Mouse (Mus musculus): Measurements from ENCODE around the gene Tab1. TPM values are rescaled to one million over a fixed set of nuclear protein-coding genes. Genes with fewer than 3 reads are reported as not detected.

Gene Tab1
- polyA plus RNA-seq, 1 experiment from 2014 or later, result 12.6 TPM

DNA sequence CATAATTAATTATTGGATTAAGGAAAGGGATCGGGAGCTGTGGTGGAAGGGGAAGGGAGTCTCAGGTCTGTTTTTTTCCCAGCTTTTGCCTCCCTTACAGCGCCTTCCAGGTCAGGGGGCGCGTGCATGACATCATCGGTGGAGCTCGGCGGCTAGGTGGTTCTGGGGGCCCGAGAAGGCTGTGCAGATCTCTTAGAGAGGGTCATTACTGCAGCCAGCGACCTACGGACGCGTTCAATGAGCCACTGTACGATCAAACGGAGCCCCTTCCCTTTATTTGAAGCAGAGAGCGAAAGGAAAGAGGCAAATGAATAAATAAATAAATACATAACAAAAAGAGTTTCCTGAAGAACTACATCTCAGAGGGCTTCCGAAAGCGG lies 42.2 kb upstream of the Tab1 start:
- ATAC-seq, result no peak
- no peak overlapping the region for H3K27ac ChIP-seq (ENCODE audit: low read depth, low read length)

GRCm38 (mm10) chr15:80091121-80091955 lies 41.6 kb upstream of the Tab1 start, which contains the start of the genes Syngr1 and Rpl3:
Syngr1 (plus strand) TSS chr15:80091334.
Rpl3 (minus strand) TSS chr15:80091868.
- TF ChIP-seq CTCF (IDR thresholded peaks at IDR 0.05; ENCODE audit: low read depth), result peak; percentile 82
- H3K9ac ChIP-seq (ENCODE audit: low read depth, low read length), result peak within 1 kb of the TSS; percentile 56
- peak; percentile 60 for ATAC-seq
- no peaks in the 10 kb centered on the region for H3K36me3 ChIP-seq (ENCODE audit: control insufficient read depth, insufficient read depth)
- 2% methylated on average over 76 of the region's 86 CpGs for WGBS
- H3K9me3 ChIP-seq (ENCODE audit: control insufficient read depth), result no peaks in the 10 kb centered on the region
- peak within 1 kb of the TSS; percentile 96 for H3K4me2 ChIP-seq (replicated peaks; ENCODE audit: low read depth)
- peaks cover 10% of the 10 kb centered on the region for H3K27me3 ChIP-seq (replicated peaks; ENCODE audit: control insufficient read depth, insufficient read depth, low read length)
- H3K27ac ChIP-seq (ENCODE audit: low read depth, low read length), result no peak within 1 kb of the TSS
- no peaks in the 10 kb centered on the region; the same call in 1 of the 2 replicates for H3K4me1 ChIP-seq (replicated peaks; ENCODE audit: control insufficient read depth, insufficient read depth, low read length)
- H3K4me3 ChIP-seq (ENCODE audit: low read depth, low read length), result peak within 1 kb of the TSS; percentile 67

More for the DNA sequence above, 42.2 kb upstream of the Tab1 start:
- H3K4me3 ChIP-seq (ENCODE audit: low read depth, low read length), result peak overlapping the region; percentile 67
- TF ChIP-seq CTCF (IDR thresholded peaks at IDR 0.05; ENCODE audit: low read depth), result no peak
- WGBS, result 2% methylated on average over 17 of the region's 17 CpGs
- H3K36me3 ChIP-seq (ENCODE audit: control insufficient read depth, insufficient read depth), result no peaks in the 10 kb centered on the region
- no peaks in the 10 kb centered on the region for H3K9me3 ChIP-seq (ENCODE audit: control insufficient read depth)
- H3K4me1 ChIP-seq (replicated peaks; ENCODE audit: control insufficient read depth, insufficient read depth, low read length), result no peaks in the 10 kb centered on the region; the same call in 1 of the 2 replicates
- peak overlapping the region; percentile 96 for H3K4me2 ChIP-seq (replicated peaks; ENCODE audit: low read depth)
- H3K27me3 ChIP-seq (replicated peaks; ENCODE audit: control insufficient read depth, insufficient read depth, low read length), result peaks cover 10% of the 10 kb centered on the region
- peak overlapping the region; percentile 56 for H3K9ac ChIP-seq (ENCODE audit: low read depth, low read length)

- no peak for ATAC-seq
- H3K9ac ChIP-seq (ENCODE audit: low read depth, low read length), result no peak overlapping the region
- WGBS, result 41% methylated on average over 7 of the region's 7 CpGs
Measured at GRCm38 (mm10) chr15:80092041-80092441, 40.9 kb upstream of the Tab1 start.

GRCm38 (mm10) chr15:80092599-80092998 lies 40.3 kb upstream of the Tab1 start:
- Histone ChIP-seq H3K36me3 (ENCODE audit: control insufficient read depth, insufficient read depth) (no peaks in the 10 kb centered on the region), H3K27ac (ENCODE audit: low read depth, low read length) (no peak overlapping the region), H3K4me1 (replicated peaks; ENCODE audit: control insufficient read depth, insufficient read depth, low read length) (peaks cover under 1% of the 10 kb centered on the region; the same call in 1 of the 2 replicates), H3K4me3 (ENCODE audit: low read depth, low read length) (no peak overlapping the region), H3K9me3 (ENCODE audit: control insufficient read depth) (no peaks in the 10 kb centered on the region), H3K27me3 (replicated peaks; ENCODE audit: control insufficient read depth, insufficient read depth, low read length) (peaks cover 10% of the 10 kb centered on the region), H3K4me2 (replicated peaks; ENCODE audit: low read depth) (no peak overlapping the region), H3K9ac (ENCODE audit: low read depth, low read length) (no peak overlapping the region)
- no peak for TF ChIP-seq CTCF (IDR thresholded peaks at IDR 0.05; ENCODE audit: low read depth)
- whole genome bisulfite sequencing, result 29% methylated on average over 8 of the region's 8 CpGs
- ATAC-seq, result no peak

More at GRCm38 (mm10) chr15:80092041-80092441, 40.9 kb upstream of the Tab1 start:
- H3K36me3 ChIP-seq (ENCODE audit: control insufficient read depth, insufficient read depth), result no peaks in the 10 kb centered on the region
- no peak for TF ChIP-seq CTCF (IDR thresholded peaks at IDR 0.05; ENCODE audit: low read depth)
- H3K27ac ChIP-seq (ENCODE audit: low read depth, low read length), result no peak overlapping the region
- H3K4me3 ChIP-seq (ENCODE audit: low read depth, low read length), result peak overlapping the region; percentile 67; the same call in 1 of the 2 replicates
- H3K4me2 ChIP-seq (replicated peaks; ENCODE audit: low read depth), result peak overlapping the region; percentile 96
- H3K27me3 ChIP-seq (replicated peaks; ENCODE audit: control insufficient read depth, insufficient read depth, low read length), result peaks cover 10% of the 10 kb centered on the region
- H3K9me3 ChIP-seq (ENCODE audit: control insufficient read depth), result no peaks in the 10 kb centered on the region
- H3K4me1 ChIP-seq (replicated peaks; ENCODE audit: control insufficient read depth, insufficient read depth, low read length), result no peaks in the 10 kb centered on the region; the same call in 1 of the 2 replicates

GRCm38 (mm10) chr15:80094201-80094600 lies 38.7 kb upstream of the Tab1 start:
- Histone ChIP-seq H3K4me2 (replicated peaks; ENCODE audit: low read depth) (no peak overlapping the region), H3K27me3 (replicated peaks; ENCODE audit: control insufficient read depth, insufficient read depth, low read length) (peaks cover 10% of the 10 kb centered on the region), H3K9me3 (ENCODE audit: control insufficient read depth) (no peaks in the 10 kb centered on the region), H3K36me3 (ENCODE audit: control insufficient read depth, insufficient read depth) (no peaks in the 10 kb centered on the region), H3K4me3 (ENCODE audit: low read depth, low read length) (no peak overlapping the region), H3K27ac (ENCODE audit: low read depth, low read length) (no peak overlapping the region), H3K4me1 (replicated peaks; ENCODE audit: control insufficient read depth, insufficient read depth, low read length) (peaks cover 4% of the 10 kb centered on the region; the same call in 1 of the 2 replicates), H3K9ac (ENCODE audit: low read depth, low read length) (no peak overlapping the region)
- no peak for TF ChIP-seq CTCF (IDR thresholded peaks at IDR 0.05; ENCODE audit: low read depth)
- no peak for ATAC-seq
- 94% methylated on average over 13 of the region's 13 CpGs for WGBS

DNA sequence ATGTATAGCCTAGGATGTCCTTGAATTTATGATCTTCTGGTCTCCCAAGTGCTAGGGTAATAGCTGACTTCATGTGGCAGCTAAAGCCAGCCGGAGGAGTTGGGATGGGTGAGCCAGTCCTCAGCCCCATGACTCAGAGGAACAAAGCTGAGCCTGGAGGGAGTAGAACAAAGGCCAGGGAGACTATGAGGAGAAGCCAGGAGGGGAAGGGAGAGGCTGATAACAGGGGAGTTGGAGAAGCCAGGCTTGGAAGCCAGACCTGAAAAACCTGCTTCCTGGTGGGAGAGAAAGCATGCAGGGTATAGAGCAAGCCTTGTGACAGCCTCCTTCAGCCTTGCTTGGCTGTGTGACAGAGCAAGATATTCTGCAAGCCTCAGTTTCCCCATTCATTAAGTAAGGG lies 37.3 kb upstream of the Tab1 start:
- Histone ChIP-seq H3K4me1 (replicated peaks; ENCODE audit: control insufficient read depth, insufficient read depth, low read length) (peaks cover 4% of the 10 kb centered on the region; the same call in 1 of the 2 replicates), H3K4me3 (ENCODE audit: low read depth, low read length) (no peak overlapping the region), H3K27me3 (replicated peaks; ENCODE audit: control insufficient read depth, insufficient read depth, low read length) (peaks cover 10% of the 10 kb centered on the region), H3K4me2 (replicated peaks; ENCODE audit: low read depth) (no peak overlapping the region), H3K9ac (ENCODE audit: low read depth, low read length) (no peak overlapping the region), H3K27ac (ENCODE audit: low read depth, low read length) (no peak overlapping the region), H3K9me3 (ENCODE audit: control insufficient read depth) (no peaks in the 10 kb centered on the region), H3K36me3 (ENCODE audit: control insufficient read depth, insufficient read depth) (no peaks in the 10 kb centered on the region)
- TF ChIP-seq CTCF (IDR thresholded peaks at IDR 0.05; ENCODE audit: low read depth), result no peak
- ATAC-seq, result peak; percentile 59
- WGBS, result 28% methylated on average over 1 of the region's 1 CpGs
